Mouse (Mus musculus) kidney, embryonic 14.5 days (tissue): Measurements from ENCODE around the gene Gm17087. TPM values are rescaled to one million over a fixed set of nuclear protein-coding genes. Genes with fewer than 3 reads are reported as not detected.

ENCODE experiments used
- ATAC-seq: fragments of 200-750 bp; cut with Nextera tagmentation; 2 replicates; pipeline ENCODE4 v1.8.0; 2017; ENCODE audit warnings: moderate number of reproducible peaks, mild to moderate bottlenecking, moderate TSS enrichment, moderate library complexity; ENCODE audit not compliant: low FRiP score, low TSS enrichment
- H3K27ac ChIP-seq: fragments of 300-500 bp; sonication (generic); 2 replicates; pipeline ENCODE4 v1.5.1; 2014; ENCODE audit warnings: low read depth, mild to moderate bottlenecking, low read length, moderate library complexity, mixed read lengths
- H3K27me3 ChIP-seq: fragments of 300-500 bp; sonication (generic); 2 replicates; pipeline ENCODE4 v1.6.1; 2014; ENCODE audit warnings: mild to moderate bottlenecking, low read length; ENCODE audit not compliant: control insufficient read depth, insufficient read depth
- H3K36me3 ChIP-seq: fragments of 300-500 bp; sonication (generic); 2 replicates; pipeline ENCODE4 v1.6.1; 2014; ENCODE audit warnings: low read length, mixed read lengths; ENCODE audit not compliant: control insufficient read depth, insufficient read depth
- H3K4me1 ChIP-seq: fragments of 300-500 bp; sonication (generic); 2 replicates; pipeline ENCODE4 v1.6.1; 2014; ENCODE audit warnings: low read length, mixed read lengths; ENCODE audit not compliant: control insufficient read depth, insufficient read depth
- H3K4me2 ChIP-seq: fragments of 300-500 bp; sonication (generic); replicated peaks from 2 replicates; pipeline ENCODE4 v1.6.1; 2014; ENCODE audit warnings: low read depth, mild to moderate bottlenecking, low read length
- H3K4me3 ChIP-seq: fragments of 300-500 bp; sonication (generic); 2 replicates; pipeline ENCODE4 v1.5.1; 2014; ENCODE audit warnings: mild to moderate bottlenecking, low read length
- H3K9ac ChIP-seq: fragments of 300-500 bp; sonication (generic); 2 replicates; pipeline ENCODE4 v1.6.1; 2014; ENCODE audit warnings: low read depth, mild to moderate bottlenecking, low read length, moderate library complexity
- H3K9me3 ChIP-seq: fragments of 300-500 bp; sonication (generic); 2 replicates; pipeline ENCODE4 v1.6.1; 2016; ENCODE audit warnings: low read length; ENCODE audit not compliant: control insufficient read depth
- WGBS: fragments of 180-500 bp; shearing (Covaris S2); extraction: QIAGEN DNeasy Blood & Tissue Kit; methylation state at CpG from one replicate; pipeline ENCODE4 v1.1.7; 2014; 5-methylcytosine and 5-hydroxymethylcytosine counted together
- polyA plus RNA-seq: library from polyadenylated mRNA; unstranded; fragments of >200 nt; fragmentation: Nextera tagmentation; extraction: Ambion mirVana; gene quantifications from 2 replicates; pipeline ENCODE4 v1.2.1, GENCODE M21; 2014

Gm17087 gene
- polyA plus RNA-seq, result not detected in 2 replicates

DNA sequence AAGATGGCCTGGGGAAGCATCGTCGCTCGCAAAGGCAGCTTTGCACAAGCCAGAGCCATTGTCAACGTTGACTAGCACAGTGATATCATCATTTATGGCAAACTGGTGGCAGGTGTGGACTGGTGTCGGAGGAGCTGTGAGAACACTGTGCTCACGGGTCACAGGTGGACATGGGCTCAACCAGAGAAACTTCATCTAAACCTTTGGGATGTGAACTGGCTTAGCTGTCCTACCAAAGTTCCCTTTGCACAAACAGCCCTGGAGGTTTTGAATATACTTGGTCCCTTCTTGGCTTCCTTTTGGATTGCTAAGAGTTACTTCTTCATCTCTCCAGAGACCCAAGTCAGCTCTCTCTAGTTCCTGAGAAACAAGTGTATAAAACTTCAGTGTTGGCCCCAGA is at the start of gene Gm17087:
Gene Gm17087, minus strand, starts transcription at position 101 of the 400 bp plus-strand sequence.
- ATAC-seq, result no peak

DNA sequence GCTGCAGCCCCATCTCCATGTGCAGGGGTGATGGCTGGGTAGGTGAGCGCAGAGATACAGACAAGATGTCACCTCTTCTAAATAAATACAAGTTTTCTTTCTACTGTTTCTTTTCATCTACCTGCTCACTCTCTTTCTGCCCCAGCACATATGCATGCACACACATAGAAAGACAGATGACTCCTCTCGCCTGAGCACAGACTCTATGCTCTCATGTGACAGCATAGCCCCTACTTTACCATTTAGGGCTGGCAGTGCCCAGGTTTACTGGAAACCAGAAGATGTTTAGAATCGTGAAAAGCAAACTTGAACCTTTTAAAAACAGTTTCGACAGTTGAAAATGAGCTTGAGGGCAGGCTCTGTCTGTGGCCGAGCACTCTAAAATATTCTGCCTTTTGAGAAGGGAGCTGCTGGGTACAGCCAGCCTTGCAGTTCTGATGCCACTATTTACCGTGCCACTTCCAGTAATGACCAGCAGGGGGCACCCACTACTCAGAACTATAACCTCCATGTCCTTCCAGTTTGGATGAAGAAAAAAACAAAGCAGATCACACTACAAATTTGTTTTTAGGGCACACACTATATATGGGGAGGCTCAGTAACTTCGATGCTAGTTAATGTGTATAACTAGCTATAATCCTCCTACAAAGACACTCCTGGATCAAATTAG is 47.3 kb upstream of the Gm17087 start:
- peak; percentile 49; the same call in 1 of the 2 replicates for ATAC-seq
- Histone ChIP-seq H3K4me2 (no peak overlapping the region), H3K36me3 (no peaks in the 10 kb centered on the region), H3K27me3 (0 out of 2 replicates have a peak, but pooled peaks cover 3% of the 10 kb centered on the region), H3K27ac (no peak overlapping the region), H3K9me3 (no peaks in the 10 kb centered on the region), H3K9ac (no peak overlapping the region), H3K4me3 (no peak overlapping the region), H3K4me1 (no peaks in the 10 kb centered on the region)
- 29% methylated on average over 7 of the region's 7 CpGs for WGBS

More for the DNA sequence above, at the start of gene Gm17087:
- Histone ChIP-seq H3K4me2 (no peak within 1 kb of the TSS), H3K27ac (no peak within 1 kb of the TSS), H3K4me3 (no peak within 1 kb of the TSS), H3K27me3 (no peaks in the 10 kb centered on the region), H3K9ac (no peak within 1 kb of the TSS), H3K36me3 (no peaks in the 10 kb centered on the region), H3K4me1 (no peaks in the 10 kb centered on the region), H3K9me3 (no peaks in the 10 kb centered on the region)
- 94% methylated on average over 6 of the region's 6 CpGs for WGBS

DNA sequence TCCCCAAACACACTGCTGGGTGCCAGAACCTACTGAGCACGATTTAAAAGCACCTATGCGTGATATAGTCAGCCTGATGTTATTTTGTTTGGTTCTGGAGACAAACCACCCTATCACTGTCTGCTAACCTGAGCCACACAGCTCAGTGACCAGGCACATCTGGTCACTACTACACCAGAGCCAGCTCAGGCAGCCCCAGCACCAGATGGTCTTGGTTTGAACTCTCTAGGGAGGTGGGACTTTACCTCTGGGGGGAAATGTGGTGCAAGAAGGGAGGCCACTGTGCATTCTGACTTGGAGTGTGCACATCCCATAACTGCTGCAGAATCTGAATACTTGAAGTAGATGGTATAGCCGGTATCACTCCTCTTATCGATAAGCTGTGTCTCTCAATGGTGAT is 45.2 kb upstream of the Gm17087 start:
- H3K9ac ChIP-seq, result no peak overlapping the region
- no peak overlapping the region for H3K4me3 ChIP-seq
- no peaks in the 10 kb centered on the region for H3K36me3 ChIP-seq
- no peak overlapping the region for H3K4me2 ChIP-seq
- H3K9me3 ChIP-seq, result no peaks in the 10 kb centered on the region
- WGBS, result 84% methylated on average over 4 of the region's 4 CpGs
- no peaks in the 10 kb centered on the region for H3K4me1 ChIP-seq
- no peak overlapping the region for H3K27ac ChIP-seq
- ATAC-seq, result no peak
- 0 out of 2 replicates have a peak, but pooled peaks cover 3% of the 10 kb centered on the region for H3K27me3 ChIP-seq

DNA sequence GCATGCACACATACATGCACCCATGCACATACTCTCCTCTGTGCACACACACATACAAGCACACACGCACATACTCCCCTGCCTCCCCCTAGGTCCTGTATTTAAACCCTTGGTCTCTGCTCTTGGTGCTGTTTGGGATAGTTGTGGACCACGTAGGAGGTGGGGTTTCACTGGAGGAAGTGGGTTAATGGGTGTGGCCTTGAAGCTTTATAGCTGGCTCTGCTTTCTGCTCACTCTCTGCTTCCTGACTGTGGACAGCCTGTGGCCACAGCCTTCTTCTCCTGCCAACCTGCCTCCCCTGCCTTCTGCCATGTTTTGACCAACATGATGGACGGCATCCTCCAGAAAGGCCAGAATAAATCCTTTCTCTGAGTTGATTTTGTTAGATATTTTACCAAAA is 39.9 kb upstream of the Gm17087 start:
- no peak overlapping the region for H3K27ac ChIP-seq
- no peaks in the 10 kb centered on the region for H3K27me3 ChIP-seq
- no peaks in the 10 kb centered on the region for H3K4me1 ChIP-seq
- H3K9ac ChIP-seq, result no peak overlapping the region
- no peaks in the 10 kb centered on the region for H3K9me3 ChIP-seq
- no peak overlapping the region for H3K4me2 ChIP-seq
- no peak for ATAC-seq
- no peak overlapping the region for H3K4me3 ChIP-seq
- WGBS, result 71% methylated on average over 3 of the region's 3 CpGs
- no peaks in the 10 kb centered on the region for H3K36me3 ChIP-seq

DNA sequence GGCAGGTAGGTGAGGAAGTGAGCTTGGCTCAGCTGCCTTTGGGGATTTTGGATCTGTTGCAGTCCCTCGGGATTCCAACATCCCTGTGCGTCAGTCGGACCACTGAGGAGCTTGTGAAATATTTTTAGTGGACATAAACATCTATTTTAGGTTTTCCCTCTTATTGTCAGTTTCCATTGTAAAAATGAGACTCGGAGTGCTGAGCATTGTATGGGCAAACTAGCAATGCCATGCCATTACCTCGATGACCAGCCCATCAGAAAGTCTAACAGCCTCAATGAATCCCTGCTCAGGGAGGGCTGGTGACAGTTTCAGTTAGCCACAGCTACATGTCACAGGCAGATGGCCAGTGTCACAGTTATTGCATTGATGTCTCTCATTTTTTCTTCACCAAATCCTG is 39.2 kb upstream of the Gm17087 start:
- no peak overlapping the region for H3K9ac ChIP-seq
- no peak overlapping the region for H3K4me3 ChIP-seq
- 85% methylated on average over 5 of the region's 5 CpGs for WGBS
- no peaks in the 10 kb centered on the region for H3K36me3 ChIP-seq
- H3K27ac ChIP-seq, result no peak overlapping the region
- H3K9me3 ChIP-seq, result no peaks in the 10 kb centered on the region
- no peak overlapping the region for H3K4me2 ChIP-seq
- no peak for ATAC-seq
- no peaks in the 10 kb centered on the region for H3K4me1 ChIP-seq
- no peaks in the 10 kb centered on the region for H3K27me3 ChIP-seq

DNA sequence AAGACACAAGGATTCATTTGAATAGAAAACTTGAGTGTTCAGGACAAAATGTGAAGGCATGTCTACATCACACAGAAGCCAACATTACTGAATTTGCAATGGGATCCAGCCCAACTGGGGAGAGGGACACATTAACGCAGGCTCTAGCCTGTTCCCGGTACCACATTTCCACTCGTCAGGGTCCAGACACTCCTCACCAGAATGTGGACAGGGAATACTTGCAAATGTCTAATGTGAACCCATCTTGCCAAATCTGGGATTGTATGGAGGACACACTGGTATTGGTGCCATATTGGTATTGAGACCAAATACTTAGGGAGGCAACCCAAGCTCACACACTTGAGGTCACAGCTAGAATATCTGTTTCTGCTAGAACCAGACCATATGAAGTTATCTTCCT is 36.2 kb upstream of the Gm17087 start:
- Histone ChIP-seq H3K9me3 (no peaks in the 10 kb centered on the region), H3K9ac (no peak overlapping the region), H3K27ac (no peak overlapping the region), H3K36me3 (no peaks in the 10 kb centered on the region), H3K4me1 (no peaks in the 10 kb centered on the region), H3K27me3 (no peaks in the 10 kb centered on the region), H3K4me2 (no peak overlapping the region), H3K4me3 (no peak overlapping the region)
- ATAC-seq, result no peak
- WGBS, result 95% methylated on average over 3 of the region's 3 CpGs

DNA sequence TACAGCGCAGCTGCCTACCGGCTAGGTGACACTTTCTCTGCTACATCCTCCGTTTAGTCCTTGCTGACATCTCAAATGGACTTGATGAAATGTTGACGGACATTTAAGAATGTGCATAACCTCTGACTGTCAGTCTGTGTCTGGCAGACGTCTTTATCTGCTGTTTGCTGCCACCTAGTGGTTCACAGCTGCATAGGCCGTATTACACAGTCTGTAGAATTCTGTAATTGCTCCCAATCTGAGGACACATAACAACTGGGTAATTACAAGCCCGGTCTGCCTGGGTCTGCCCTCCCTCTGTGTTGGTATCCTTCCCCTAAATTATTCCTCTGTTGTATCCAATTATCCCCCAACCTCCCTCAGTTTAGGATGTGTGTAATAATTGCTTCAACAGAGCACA is 31.0 kb upstream of the Gm17087 start:
- Histone ChIP-seq H3K9ac (no peak overlapping the region), H3K4me3 (no peak overlapping the region), H3K27me3 (no peaks in the 10 kb centered on the region), H3K9me3 (no peaks in the 10 kb centered on the region), H3K4me2 (no peak overlapping the region), H3K4me1 (no peaks in the 10 kb centered on the region), H3K27ac (no peak overlapping the region), H3K36me3 (no peaks in the 10 kb centered on the region)
- WGBS, result 5% methylated on average over 7 of the region's 7 CpGs
- ATAC-seq, result 0 out of 2 replicates have a peak, but pooled peaks have one; percentile 43

DNA sequence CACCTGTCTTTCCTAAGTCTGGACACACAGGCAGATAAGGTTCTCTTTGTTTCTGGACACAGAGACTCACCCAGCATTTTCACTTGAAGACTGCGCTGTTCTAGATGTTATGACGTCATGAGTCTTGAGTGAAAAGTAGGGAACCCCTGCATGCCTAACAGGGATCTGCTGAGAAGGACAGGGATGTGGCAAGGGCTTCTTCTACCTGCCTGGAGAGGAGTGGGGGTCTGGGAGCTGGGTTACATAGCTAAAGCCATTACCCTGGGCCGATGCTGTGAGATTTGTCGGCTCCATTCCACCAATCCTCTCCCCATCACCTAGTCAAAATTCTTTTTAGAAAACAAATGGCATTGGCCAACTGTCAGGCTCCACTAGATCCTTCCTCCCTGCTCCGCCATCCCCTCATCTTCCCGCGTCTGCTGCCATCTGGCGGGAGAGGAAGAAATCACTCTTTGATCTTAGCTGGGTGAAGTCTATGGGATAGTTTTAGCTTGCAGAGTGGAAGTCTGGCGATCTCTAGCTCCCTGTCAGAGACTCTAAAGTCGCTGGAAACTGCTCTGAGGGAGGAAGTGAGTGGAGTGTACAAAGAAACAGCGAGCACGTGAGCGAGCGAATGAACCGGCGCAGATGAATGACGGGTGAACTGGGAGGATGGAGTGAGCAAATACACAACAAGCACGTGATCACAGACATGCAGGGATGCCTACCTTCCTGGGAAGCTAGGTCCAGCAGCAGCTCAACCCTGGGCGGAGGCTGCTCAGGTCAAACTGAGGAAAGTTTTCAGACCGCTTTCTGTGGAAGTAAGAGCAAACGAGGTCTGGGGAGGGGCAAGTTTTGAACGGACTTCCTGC is 25.9 kb upstream of the Gm17087 start:
- H3K4me1 ChIP-seq, result no peaks in the 10 kb centered on the region
- no peak overlapping the region for H3K27ac ChIP-seq
- WGBS, result 11% methylated on average over 22 of the region's 22 CpGs
- H3K36me3 ChIP-seq, result no peaks in the 10 kb centered on the region
- no peaks in the 10 kb centered on the region for H3K9me3 ChIP-seq
- H3K4me3 ChIP-seq, result peak overlapping the region; percentile 10; the same call in 1 of the 2 replicates
- peak overlapping the region; percentile 38 for H3K4me2 ChIP-seq
- H3K9ac ChIP-seq, result no peak overlapping the region
- peak; percentile 64 for ATAC-seq
- no peaks in the 10 kb centered on the region for H3K27me3 ChIP-seq

DNA sequence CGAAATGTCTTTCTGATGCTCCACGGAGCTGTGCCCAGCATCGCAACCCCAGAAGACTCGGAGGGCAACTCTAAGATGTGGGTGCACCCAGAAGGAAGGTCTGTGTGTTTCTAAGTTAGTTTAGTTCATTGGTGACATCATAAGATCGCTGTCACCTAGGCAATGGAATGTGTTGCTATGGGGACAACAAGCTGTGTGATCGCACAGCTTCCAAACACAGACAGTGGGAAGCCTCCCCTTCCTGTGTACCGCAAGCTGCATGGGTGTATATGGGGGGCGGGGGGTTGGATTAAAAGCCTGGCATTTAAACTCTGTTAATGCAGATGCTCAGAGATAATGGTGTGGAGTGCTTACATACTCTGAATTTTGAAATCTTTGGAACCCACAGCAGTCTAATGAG is 14.8 kb upstream of the Gm17087 start:
- 87% methylated on average over 8 of the region's 8 CpGs for WGBS
- Histone ChIP-seq H3K4me1 (0 out of 2 replicates have a peak, but pooled peaks cover 2% of the 10 kb centered on the region), H3K4me2 (no peak overlapping the region), H3K36me3 (no peaks in the 10 kb centered on the region), H3K9ac (no peak overlapping the region), H3K9me3 (no peaks in the 10 kb centered on the region), H3K27ac (no peak overlapping the region), H3K27me3 (no peaks in the 10 kb centered on the region), H3K4me3 (no peak overlapping the region)
- no peak for ATAC-seq
